Mouse (Mus musculus) stomach, postnatal 0 days (tissue): ENCODE data around the gene Atxn2. TPM values are rescaled to one million over a fixed set of nuclear protein-coding genes. Genes with fewer than 3 reads are reported as not detected.

ENCODE experiments used
- ATAC-seq: fragments of 200-750 bp; cut with Nextera tagmentation; 2 replicates; pipeline ENCODE4 v1.8.0; 2017; ENCODE audit not compliant: low FRiP score, low TSS enrichment
- DNase-seq: peaks from one replicate; pipeline ENCODE4 v3.0.0-alpha.2; 2016; ENCODE audit warnings: low spot score
- H3K27ac ChIP-seq: fragments of 300-500 bp; sonication (generic); replicated peaks from 2 replicates; pipeline ENCODE4 v1.5.1; 2014; ENCODE audit warnings: mild to moderate bottlenecking, control low read depth
- H3K27me3 ChIP-seq: fragments of 300-500 bp; sonication (generic); 2 replicates; pipeline ENCODE4 v1.6.1; 2014; ENCODE audit warnings: low read length; ENCODE audit not compliant: control insufficient read depth, insufficient read depth
- H3K36me3 ChIP-seq: fragments of 300-500 bp; sonication (generic); 2 replicates; pipeline ENCODE4 v1.6.1; 2014; ENCODE audit warnings: low read length, mixed read lengths; ENCODE audit not compliant: control insufficient read depth, insufficient read depth
- H3K4me1 ChIP-seq: fragments of 300-500 bp; sonication (generic); replicated peaks from 2 replicates; pipeline ENCODE4 v1.6.1; 2014; ENCODE audit warnings: antibody characterized with exemption; ENCODE audit not compliant: control insufficient read depth, insufficient read depth
- H3K4me2 ChIP-seq: fragments of 300-500 bp; sonication (generic); replicated peaks from 2 replicates; pipeline ENCODE4 v1.6.1; 2014; ENCODE audit warnings: low read depth, mild to moderate bottlenecking, control low read depth, moderate library complexity
- H3K4me3 ChIP-seq: fragments of 300-500 bp; sonication (generic); 2 replicates; pipeline ENCODE4 v1.5.1; 2014; ENCODE audit warnings: low read depth, low read length, control low read depth
- H3K9ac ChIP-seq: fragments of 300-500 bp; sonication (generic); 2 replicates; pipeline ENCODE4 v1.6.1; 2014; ENCODE audit warnings: mild to moderate bottlenecking, low read length, control low read depth, mixed read lengths
- H3K9me3 ChIP-seq: fragments of 300-500 bp; sonication (generic); 2 replicates; pipeline ENCODE4 v1.6.1; 2016; ENCODE audit warnings: low read length; ENCODE audit not compliant: control insufficient read depth
- CTCF ChIP-seq: IDR thresholded peaks from 2 replicates; pipeline ENCODE4 v1.5.1; 2016; ENCODE audit warnings: antibody characterized with exemption, low read depth, mild to moderate bottlenecking, moderate library complexity
- EP300 ChIP-seq: optimal IDR thresholded peaks from 2 replicates; pipeline ENCODE3; 2016; ENCODE audit warnings: antibody characterized with exemption
- WGBS: fragments of 180-500 bp; shearing (Covaris S2); extraction: QIAGEN DNeasy Blood & Tissue Kit; methylation state at CpG from one replicate; pipeline ENCODE4 v1.1.7; 2014; 5-methylcytosine and 5-hydroxymethylcytosine counted together
- polyA plus RNA-seq: library from polyadenylated mRNA; unstranded; fragments of >200 nt; fragmentation: Nextera tagmentation; extraction: Ambion mirVana; gene quantifications from 2 replicates; pipeline ENCODE4 v1.2.1, GENCODE M21; 2015

Atxn2 gene
- polyA plus RNA-seq, 1 experiment from 2014 or later: 30.5 TPM

DNA sequence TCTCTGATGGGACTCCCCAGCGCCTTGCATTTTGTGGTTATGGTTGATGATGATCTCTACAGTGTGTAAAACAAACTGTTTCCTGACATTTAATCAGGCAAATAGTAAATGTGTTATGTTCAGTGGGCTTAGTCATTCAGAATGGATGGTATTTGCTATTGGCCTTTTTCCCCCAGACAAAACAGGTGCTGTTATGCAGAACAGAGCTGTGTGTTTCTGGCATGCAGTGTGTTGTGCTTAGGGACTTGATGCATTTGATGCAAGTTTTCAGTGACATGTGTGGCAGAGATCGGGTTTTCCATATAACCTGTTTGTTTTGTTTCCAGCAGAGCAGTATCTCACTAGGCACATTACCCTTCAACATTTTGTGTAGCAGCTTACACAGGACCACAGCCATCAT lies 56.4 kb downstream of the Atxn2 start:
- no peak for TF ChIP-seq EP300
- TF ChIP-seq CTCF: no peak
- Histone ChIP-seq H3K27ac (no peak overlapping the region), H3K4me1 (no peaks in the 10 kb centered on the region), H3K4me3 (no peak overlapping the region), H3K36me3 (peaks cover 2% of the 10 kb centered on the region; the same call in 1 of the 2 replicates), H3K4me2 (no peak overlapping the region), H3K9ac (no peak overlapping the region), H3K27me3 (no peaks in the 10 kb centered on the region), H3K9me3 (no peaks in the 10 kb centered on the region)
- 88% methylated on average over 2 of the region's 2 CpGs for WGBS
- ATAC-seq: no peak
- no peak for DNase-seq

DNA sequence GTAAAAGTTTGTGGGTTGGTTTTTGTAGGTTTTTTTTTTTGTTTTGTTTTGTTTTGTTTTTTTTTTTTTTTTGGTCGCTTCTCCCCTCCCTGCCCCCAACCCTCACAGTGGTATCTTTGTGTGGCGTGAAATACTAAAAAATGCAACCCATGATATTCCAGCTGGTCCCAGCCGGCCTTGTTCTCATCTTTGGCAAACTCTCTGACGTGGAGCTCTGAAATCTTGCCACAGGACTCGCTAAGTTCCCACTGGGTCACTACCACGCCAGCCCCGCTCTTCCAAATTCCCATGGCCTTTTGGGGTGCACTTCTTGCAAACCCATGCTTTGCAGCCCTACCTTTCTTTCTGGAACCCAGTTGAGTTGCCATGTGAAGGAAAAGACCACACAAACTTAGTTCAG lies 58.7 kb downstream of the Atxn2 start:
- TF ChIP-seq EP300 (no peak), CTCF (no peak)
- DNase-seq: no peak

DNA sequence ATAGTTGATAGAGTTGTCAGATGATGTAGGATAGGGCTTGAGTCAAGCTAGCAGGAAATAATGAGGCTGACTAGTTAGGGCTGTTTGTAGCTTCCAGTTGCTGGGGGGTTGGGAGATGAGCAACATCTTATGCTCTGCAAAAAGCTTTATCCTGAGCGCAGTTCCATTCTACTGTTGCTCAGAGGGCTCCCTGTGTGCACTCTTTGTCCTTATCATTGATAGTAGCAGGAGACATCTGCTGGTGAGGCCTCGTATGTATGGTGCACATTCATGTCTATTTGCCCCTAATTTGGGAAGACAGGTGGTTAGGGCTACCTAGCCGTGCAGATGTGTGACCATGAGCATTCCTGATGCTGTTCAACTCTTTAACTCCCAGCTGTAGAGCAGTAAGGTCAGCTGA lies 60.5 kb downstream of the Atxn2 start:
- TF ChIP-seq EP300 (no peak), CTCF (no peak)
- no peaks in the 10 kb centered on the region for H3K9me3 ChIP-seq
- H3K36me3 ChIP-seq: peaks cover 3% of the 10 kb centered on the region; the same call in 1 of the 2 replicates
- ATAC-seq: no peak
- no peak overlapping the region for H3K9ac ChIP-seq
- H3K4me1 ChIP-seq: no peaks in the 10 kb centered on the region
- no peak for DNase-seq
- H3K4me2 ChIP-seq: no peak overlapping the region
- H3K4me3 ChIP-seq: no peak overlapping the region
- no peak overlapping the region for H3K27ac ChIP-seq
- H3K27me3 ChIP-seq: no peaks in the 10 kb centered on the region
- WGBS: 91% methylated on average over 3 of the region's 3 CpGs

More for the DNA sequence above, 58.7 kb downstream of the Atxn2 start:
- Histone ChIP-seq H3K9ac (no peak overlapping the region), H3K4me3 (no peak overlapping the region), H3K9me3 (no peaks in the 10 kb centered on the region), H3K36me3 (peaks cover 3% of the 10 kb centered on the region; the same call in 1 of the 2 replicates), H3K27ac (no peak overlapping the region), H3K4me1 (no peaks in the 10 kb centered on the region), H3K27me3 (no peaks in the 10 kb centered on the region), H3K4me2 (no peak overlapping the region)
- no peak for ATAC-seq
- 61% methylated on average over 7 of the region's 7 CpGs for WGBS

DNA sequence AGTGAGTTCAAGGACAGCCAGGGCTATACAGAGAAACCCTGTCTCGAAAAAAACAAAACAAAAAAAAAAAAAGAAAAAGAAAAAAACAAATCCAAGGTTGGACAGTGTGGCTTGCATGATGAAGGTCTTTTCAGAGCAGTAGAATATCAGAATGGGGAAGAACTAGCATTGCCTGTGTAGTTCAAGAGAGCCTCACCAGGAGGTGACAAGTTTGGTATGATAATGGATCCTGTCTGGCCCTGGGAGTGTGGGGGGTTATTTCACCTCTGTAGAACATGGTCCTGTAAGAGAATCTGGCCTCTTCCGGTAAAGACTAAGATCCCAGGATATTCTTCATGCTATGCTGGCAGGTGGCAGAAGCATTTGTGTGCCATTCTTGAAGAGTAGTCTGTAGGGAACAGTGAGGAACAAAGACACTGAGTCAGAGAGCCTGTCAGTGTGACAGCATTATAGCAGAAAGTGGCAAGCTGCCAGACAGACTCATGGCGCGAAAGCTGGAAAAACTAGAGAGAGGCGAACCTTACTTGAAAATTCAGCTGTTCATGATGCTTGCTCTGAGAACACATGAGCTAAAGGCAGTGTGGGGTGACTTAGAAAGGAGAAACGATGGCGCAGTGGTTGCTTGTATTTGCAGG lies 67.5 kb downstream of the Atxn2 start:
- DNase-seq: no peak
- 59% methylated on average over 7 of the region's 7 CpGs for WGBS
- TF ChIP-seq EP300 (no peak), CTCF (no peak)
- no peak for ATAC-seq
- Histone ChIP-seq H3K27ac (no peak overlapping the region), H3K4me1 (no peaks in the 10 kb centered on the region), H3K9ac (no peak overlapping the region), H3K27me3 (no peaks in the 10 kb centered on the region), H3K4me3 (no peak overlapping the region), H3K9me3 (no peaks in the 10 kb centered on the region), H3K36me3 (peaks cover 6% of the 10 kb centered on the region), H3K4me2 (no peak overlapping the region)

DNA sequence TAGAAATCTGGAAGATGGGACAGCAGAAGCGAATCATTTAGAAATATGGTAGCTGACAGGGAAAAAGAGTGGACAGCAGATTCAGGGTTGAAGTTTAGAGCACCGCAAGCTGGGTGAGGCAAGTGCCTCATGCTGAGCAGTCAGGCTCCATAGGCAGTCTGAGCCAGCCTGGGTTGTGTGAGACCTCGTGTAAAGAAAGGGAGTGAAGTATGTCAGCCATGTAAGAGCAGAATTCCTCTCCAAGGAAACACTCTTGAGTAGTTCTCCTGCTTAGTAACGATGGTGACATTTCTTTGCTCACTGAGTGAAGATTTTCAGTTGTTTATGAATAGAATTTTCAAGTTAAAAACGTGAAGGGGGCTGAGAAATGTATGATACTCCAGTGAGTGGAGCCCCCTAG lies 69.0 kb downstream of the Atxn2 start:
- H3K9ac ChIP-seq: no peak overlapping the region
- no peaks in the 10 kb centered on the region for H3K27me3 ChIP-seq
- no peaks in the 10 kb centered on the region for H3K4me1 ChIP-seq
- WGBS: 82% methylated on average over 5 of the region's 5 CpGs
- no peaks in the 10 kb centered on the region for H3K9me3 ChIP-seq
- DNase-seq (no peak), ATAC-seq (no peak)
- no peak overlapping the region for H3K27ac ChIP-seq
- H3K4me3 ChIP-seq: no peak overlapping the region
- no peak overlapping the region for H3K4me2 ChIP-seq
- H3K36me3 ChIP-seq: peaks cover 9% of the 10 kb centered on the region
- TF ChIP-seq CTCF: no peak
- no peak for TF ChIP-seq EP300

DNA sequence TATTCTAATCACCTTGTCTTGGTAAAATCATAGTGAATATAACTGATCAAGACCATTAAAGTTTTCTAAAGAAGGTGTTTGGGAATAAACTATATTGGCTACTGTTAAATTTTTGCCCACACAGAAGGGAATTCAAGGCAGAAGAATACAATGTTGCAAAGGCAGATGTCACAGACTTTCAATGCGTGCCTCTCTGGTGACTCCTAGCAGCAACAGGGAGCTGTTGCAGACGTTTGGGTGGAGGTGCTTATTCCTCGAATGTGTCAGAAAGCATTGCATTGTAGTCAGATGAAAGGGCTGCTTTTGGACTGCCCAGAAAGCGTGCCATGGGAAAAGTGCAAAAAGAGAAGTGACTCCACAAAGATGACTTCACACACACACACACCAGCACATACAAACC lies 71.3 kb downstream of the Atxn2 start:
- H3K27ac ChIP-seq: 0 out of 2 replicates have a peak overlapping the region, but pooled peaks have one; percentile 13
- H3K9me3 ChIP-seq: no peaks in the 10 kb centered on the region
- DNase-seq (no peak), ATAC-seq (no peak)
- no peak overlapping the region for H3K9ac ChIP-seq
- H3K4me2 ChIP-seq: no peak overlapping the region
- H3K27me3 ChIP-seq: no peaks in the 10 kb centered on the region
- no peaks in the 10 kb centered on the region for H3K4me1 ChIP-seq
- 48% methylated on average over 4 of the region's 4 CpGs for WGBS
- TF ChIP-seq EP300 (no peak), CTCF (peak; percentile 63)
- H3K36me3 ChIP-seq: peaks cover 17% of the 10 kb centered on the region
- H3K4me3 ChIP-seq: no peak overlapping the region
